Mouse (Mus musculus): Measurements from ENCODE around the gene Snd1. TPM values are rescaled to one million over a fixed set of nuclear protein-coding genes. Genes with fewer than 3 reads are reported as not detected.

Gene Snd1
- total RNA-seq, 2 experiments from 2014 or later, result 112 to 139 TPM

DNA sequence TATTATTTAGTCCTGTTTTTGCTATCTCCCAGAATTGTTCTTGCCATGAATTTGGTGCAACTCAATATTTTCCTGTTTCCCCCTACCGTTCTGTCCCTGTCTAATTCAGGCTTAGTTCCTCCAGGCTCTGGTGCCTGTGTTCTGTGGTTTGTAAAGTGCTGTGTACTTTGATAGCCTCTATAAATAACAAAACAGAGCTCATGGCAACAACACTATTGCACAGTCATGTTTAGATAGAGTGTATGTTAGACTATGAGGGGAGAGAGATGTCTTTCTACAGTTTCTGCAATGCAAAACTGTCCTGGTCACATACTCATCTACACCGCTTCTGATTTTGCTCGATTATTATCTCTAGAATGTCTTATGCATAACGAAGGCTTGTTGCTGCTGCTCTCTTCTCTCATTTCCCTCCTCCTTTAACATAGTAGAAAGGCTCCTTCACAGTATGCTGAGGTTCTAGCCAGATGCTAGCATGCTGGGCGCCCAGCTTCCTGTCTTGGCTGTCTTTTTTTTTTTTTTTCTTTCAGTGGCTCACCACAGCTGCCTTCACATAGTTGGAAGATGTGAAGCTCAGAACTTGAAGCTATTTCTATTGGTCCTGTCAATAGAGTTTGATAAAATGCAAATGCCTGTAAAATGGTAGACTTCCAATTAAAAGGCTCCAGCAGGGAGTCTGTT is 113.7 kb downstream of the Snd1 start:
- no peak for DNase-seq (ENCODE audit: low spot score in 2 of 2)

- no peak for DNase-seq (ENCODE audit: low spot score in 2 of 2)
Measured at GRCm38 (mm10) chr6:28592323-28592893, 117.5 kb downstream of the Snd1 start.

- no peak for DNase-seq (ENCODE audit: low spot score in 2 of 2)
Measured at GRCm38 (mm10) chr6:28593708-28594107, 118.8 kb downstream of the Snd1 start.

DNA sequence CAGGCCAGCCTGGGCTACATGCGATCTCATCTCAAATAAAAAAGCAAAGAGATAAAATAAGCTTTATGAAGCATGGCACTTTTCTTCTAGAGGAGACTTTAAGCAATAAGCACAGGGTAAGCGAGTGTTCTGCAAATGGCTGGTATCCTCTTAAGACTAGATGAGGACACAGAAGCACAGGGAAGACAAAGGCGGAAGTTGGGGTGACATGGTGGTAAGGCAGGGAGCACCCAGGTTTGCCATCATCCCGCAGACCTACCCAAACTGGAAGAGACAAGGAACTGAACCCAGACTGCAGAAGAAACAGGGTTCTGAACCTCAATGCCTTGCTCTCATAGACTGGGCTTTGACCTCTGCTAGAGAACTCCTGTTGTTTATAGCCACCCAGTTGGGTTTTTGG is 119.8 kb downstream of the Snd1 start:
- DNase-seq (ENCODE audit: low spot score in 2 of 2), result no peak

- no peak for DNase-seq (ENCODE audit: low spot score in 2 of 2)
Measured at GRCm38 (mm10) chr6:28595231-28595630, 120.3 kb downstream of the Snd1 start.

- DNase-seq (ENCODE audit: low spot score in 2 of 2), result no peak
Measured at GRCm38 (mm10) chr6:28597266-28597665, 122.3 kb downstream of the Snd1 start.

GRCm38 (mm10) chr6:28599120-28599519 is 124.2 kb downstream of the Snd1 start:
- no peak for DNase-seq (ENCODE audit: low spot score in 2 of 2)

DNA sequence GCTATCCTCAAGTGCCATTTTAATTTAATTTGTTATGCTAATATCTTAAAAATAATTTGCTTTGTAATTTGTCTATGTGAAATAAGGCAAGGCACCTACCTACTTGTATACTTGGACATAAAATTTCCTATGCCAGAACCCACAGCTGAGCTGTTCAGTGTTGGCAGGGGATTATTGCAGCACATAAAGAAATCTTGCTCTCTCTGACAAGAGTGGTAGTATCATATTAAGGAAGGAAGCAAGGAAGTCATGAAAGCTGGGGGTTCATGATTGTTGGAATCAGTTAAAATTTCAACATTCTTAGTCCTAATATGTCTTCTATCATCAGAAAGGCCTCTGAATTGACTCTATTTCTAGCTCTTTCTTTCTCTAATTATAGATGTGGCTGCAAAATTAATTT is 125.5 kb downstream of the Snd1 start:
- DNase-seq (ENCODE audit: low spot score in 2 of 2), result no peak

- no peak for DNase-seq (ENCODE audit: low spot score in 2 of 2)
Measured at GRCm38 (mm10) chr6:28603401-28603800, 128.5 kb downstream of the Snd1 start.

- no peak for DNase-seq (ENCODE audit: low spot score in 2 of 2)
Measured at GRCm38 (mm10) chr6:28603823-28604222, 128.9 kb downstream of the Snd1 start.

DNA sequence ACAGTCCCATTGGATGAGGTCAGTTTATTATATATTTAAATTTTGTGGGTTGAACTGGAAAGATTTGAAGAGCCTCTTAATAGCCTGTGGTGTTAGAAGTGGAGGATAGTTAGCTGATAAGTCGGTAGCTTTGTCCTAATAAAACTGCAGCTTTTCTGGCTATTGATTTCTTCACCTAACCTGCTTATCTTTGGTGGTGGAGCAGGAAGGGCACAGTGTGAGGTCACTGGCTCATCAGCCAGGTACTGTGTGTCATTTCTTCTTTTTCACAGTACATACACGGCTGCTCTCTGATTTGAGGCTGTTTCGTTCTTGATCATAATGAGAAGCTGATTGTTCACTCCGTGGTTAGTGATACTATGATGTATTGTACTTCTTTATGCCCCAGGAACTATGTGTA is 134.4 kb downstream of the Snd1 start:
- no peak for DNase-seq (ENCODE audit: low spot score in 2 of 2)

DNA sequence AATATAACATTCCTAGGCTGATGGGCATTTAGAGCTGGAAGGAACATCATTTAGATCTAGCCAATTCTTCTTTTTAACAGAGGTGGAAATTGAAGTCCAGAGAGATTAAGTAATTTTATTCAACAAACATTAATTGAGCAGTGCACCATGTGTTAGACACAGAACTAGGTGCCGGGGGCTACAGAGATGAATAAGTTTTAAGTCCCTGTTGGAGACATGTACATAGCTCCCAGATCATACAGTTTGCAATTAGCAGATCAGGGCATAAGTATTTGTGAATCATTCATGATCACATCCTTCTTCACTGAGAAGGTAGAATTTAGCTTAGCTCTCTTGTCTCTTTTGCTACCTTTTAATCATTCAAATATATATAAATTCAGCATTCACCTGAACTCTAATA is 135.2 kb downstream of the Snd1 start:
- DNase-seq (ENCODE audit: low spot score in 2 of 2), result no peak

GRCm38 (mm10) chr6:28613441-28613840 is 138.5 kb downstream of the Snd1 start:
- no peak for DNase-seq (ENCODE audit: low spot score in 2 of 2)

DNA sequence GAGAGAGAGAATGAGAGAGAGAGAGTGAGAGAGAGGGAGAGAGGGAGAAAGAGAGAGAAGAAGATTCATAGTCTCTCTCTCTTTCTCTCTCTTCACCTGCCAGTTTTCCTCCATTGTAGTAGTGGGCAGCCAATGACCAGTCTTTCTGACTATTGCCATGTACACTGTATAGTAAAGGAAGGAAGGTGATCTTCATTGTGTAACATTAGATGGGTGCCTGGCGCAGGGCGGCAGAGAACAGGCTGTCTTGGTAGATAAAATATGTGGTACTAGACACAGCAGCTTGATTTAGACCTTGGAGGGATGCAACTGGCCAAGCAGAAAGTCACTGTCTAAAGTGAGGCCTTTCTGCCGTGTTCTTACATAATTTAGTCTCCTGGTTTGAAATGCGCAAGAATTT is 139.9 kb downstream of the Snd1 start:
- no peak for DNase-seq (ENCODE audit: low spot score in 2 of 2)

GRCm38 (mm10) chr6:28615408-28615807 is 140.5 kb downstream of the Snd1 start:
- no peak for DNase-seq (ENCODE audit: low spot score in 2 of 2)

GRCm38 (mm10) chr6:28615966-28616365 is 141.0 kb downstream of the Snd1 start:
- DNase-seq (ENCODE audit: low spot score in 2 of 2), result no peak

- no peak for DNase-seq (ENCODE audit: low spot score in 2 of 2)
Measured at GRCm38 (mm10) chr6:28618299-28618698, 143.4 kb downstream of the Snd1 start.

DNA sequence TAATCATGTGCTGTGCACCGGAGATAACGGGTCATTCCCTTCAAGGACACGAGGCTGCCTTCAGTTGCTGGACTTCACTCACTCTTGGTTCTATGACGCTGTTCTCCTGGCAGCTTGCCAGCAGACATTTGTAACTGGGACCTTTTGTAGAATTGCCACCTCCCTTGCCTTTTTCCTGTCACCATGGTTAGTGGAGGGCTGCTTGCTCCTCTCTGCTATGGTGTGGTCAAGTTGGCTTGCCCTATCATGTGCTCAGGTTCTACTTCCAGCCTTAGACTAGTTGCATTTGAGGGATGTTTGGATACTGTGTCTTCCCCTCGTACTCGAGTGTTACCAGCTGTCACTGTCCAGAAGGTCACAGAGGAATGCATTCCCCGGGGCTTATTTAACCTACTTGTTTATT is 143.8 kb downstream of the Snd1 start:
- peak; percentile 70 to 76 for DNase-seq (ENCODE audit: low spot score in 2 of 2)

- DNase-seq (ENCODE audit: low spot score in 2 of 2), result no peak
Measured at GRCm38 (mm10) chr6:28621431-28621830, 146.5 kb downstream of the Snd1 start.

- DNase-seq (ENCODE audit: low spot score in 2 of 2), result no peak
Measured at GRCm38 (mm10) chr6:28621961-28622360, 147.0 kb downstream of the Snd1 start.

- DNase-seq (ENCODE audit: low spot score in 2 of 2), result no peak
Measured at GRCm38 (mm10) chr6:28622522-28622921, 147.6 kb downstream of the Snd1 start.

- DNase-seq (ENCODE audit: low spot score in 2 of 2), result no peak
Measured at GRCm38 (mm10) chr6:28622963-28623362, 148.0 kb downstream of the Snd1 start.

GRCm38 (mm10) chr6:28628408-28628807 is 153.5 kb downstream of the Snd1 start:
- no peak for DNase-seq (ENCODE audit: low spot score in 2 of 2)

All from adrenal gland, adult 18-20 months (tissue).